Mouse (Mus musculus) kidney, adult 10 weeks (tissue): ENCODE data around the gene Matk. TPM values are rescaled to one million over a fixed set of nuclear protein-coding genes. Genes with fewer than 3 reads are reported as not detected.

Source experiments
- polyA plus RNA-seq: library from polyadenylated mRNA; stranded (reverse); fragments of 350-450 nt; fragmentation: Illumina TruSeq; extraction: RNeasy Lipid Tissue Mini Kit (QIAGEN cat#74804); gene quantifications from one replicate; pipeline ENCODE4 v1.2.3, GENCODE M21; 2014; ENCODE audit warnings: low read depth, low replicate concordance

Matk gene
- polyA plus RNA-seq: not detected

DNA sequence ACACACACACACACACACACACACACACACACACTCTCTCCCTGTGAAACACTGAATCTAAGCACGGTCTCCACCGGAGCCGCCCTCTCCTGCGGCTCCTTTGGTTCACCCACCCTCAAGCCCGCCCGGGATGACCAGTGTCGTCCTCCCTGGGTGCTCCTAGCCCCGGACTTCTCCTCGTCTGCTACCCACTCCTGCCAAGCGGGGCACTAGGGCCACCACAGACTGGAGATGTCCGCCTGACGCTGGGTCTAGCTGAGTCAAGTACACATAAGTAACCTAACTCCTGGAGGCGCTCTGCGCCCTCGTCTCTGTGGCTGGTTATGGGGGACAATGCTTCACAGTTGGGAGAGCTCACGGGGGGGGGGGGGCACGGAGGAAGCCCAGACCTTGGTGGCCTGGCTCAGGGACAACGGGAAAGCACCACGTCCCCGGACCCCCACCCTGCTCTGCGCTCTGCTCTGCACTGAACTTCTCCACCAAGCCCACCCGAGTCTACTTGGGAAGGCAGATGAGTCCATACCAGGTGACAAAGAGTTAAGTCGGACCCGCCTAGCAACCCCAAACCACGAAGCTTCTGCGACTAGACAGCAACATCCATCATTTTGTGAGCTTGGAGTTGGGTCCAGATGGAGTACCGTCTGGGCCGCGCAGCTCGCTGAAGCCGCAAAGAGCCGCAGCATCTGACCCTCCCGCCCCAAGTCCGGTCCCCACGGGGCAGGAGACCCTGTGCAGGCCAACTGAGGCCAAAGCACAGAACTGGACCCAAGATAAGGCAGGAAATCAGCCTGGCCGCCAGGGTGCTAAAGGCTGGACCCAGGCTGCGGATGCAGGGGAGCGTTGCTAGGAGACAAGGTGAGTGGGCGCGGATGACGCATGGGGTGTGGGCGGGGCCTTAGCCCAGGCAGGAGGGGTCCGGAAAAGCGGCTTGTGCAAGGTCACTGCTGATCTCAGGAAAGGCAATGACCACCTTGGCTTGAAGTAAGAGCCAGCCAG is at the start of gene Matk:
Gene Matk (plus strand): TSS at position 512 of the 996 bp plus-strand sequence.

DNA sequence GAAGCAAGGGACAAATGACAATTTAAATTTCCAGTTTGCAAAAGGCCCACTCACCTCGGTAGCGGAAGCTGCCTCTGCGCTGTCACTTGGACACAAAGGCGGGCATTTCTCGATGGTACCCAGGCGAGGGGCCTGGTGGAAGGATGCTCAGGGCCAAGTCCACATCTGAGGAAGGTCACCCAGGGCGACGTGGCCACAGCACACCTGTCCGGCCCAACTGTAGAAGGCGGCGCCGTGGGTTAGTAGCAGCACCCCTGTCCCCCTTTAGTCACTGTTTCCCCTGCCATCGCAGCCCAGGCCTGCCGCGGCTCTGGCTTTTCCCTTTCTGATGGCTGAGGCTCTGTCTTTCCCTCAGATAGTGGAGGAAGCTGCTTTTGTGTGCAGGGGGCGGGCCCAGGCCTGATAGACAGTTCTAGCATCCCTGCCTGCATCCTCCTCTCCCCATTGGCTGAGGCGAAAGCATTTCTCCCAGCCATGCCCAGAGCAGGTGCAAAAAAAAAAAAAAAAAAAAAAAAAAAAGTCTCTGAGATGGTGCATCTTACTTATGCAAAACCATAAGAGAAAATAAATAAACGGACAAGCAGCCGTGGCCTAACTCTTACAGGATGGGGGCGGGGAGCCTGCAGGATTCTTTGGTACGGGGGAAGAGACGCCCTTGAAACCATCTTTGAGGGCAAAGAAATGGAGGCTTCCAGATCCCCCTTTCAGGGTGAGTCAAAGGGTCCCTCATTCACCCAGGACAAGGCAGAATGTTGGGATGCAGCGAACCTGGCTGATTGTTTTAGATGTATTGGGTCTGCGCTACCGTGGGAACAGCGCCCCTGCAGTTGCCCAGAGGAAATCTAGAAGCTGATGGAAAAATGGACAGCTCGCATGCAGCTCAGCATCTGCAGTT is 22.1 kb upstream of the Matk start, which contains the start of gene Atcay:
Gene Atcay (minus strand): TSS at position 396 of the 895 bp plus-strand sequence.

DNA sequence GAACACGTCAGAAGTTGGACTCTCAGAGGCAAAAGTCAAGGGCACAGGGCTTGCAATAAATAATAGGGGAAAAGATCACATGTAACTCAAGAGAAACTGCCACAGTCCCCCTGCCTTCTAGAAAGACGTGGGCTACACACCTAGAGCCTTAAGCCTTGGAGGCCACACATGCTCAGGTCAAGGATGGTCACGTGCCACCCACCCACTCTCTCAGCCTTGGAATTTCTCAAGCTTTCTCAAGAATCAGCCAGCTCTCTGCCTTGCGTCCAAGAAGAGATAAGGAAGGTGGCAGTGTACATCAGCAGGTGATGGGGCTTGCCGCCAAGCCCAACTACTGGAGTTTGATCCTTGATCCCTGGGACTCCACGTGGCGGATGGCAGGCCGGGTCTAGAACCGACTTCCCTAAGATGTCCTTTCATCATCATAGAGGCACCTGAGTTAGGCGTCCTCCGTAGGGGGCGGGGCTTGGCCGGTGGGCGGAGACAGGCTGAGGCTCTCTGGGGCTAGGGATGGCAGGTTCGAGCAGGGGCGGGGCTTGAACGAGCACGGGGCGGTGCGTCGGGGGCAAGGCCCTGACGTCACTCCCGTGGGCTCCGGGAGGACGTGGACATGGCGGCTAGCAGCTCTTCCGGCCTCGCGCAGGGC is 20.0 kb upstream of the Matk start, which contains the start of gene Zfr2:
Gene Zfr2 (plus strand): TSS at position 576 of the 646 bp plus-strand sequence.

DNA sequence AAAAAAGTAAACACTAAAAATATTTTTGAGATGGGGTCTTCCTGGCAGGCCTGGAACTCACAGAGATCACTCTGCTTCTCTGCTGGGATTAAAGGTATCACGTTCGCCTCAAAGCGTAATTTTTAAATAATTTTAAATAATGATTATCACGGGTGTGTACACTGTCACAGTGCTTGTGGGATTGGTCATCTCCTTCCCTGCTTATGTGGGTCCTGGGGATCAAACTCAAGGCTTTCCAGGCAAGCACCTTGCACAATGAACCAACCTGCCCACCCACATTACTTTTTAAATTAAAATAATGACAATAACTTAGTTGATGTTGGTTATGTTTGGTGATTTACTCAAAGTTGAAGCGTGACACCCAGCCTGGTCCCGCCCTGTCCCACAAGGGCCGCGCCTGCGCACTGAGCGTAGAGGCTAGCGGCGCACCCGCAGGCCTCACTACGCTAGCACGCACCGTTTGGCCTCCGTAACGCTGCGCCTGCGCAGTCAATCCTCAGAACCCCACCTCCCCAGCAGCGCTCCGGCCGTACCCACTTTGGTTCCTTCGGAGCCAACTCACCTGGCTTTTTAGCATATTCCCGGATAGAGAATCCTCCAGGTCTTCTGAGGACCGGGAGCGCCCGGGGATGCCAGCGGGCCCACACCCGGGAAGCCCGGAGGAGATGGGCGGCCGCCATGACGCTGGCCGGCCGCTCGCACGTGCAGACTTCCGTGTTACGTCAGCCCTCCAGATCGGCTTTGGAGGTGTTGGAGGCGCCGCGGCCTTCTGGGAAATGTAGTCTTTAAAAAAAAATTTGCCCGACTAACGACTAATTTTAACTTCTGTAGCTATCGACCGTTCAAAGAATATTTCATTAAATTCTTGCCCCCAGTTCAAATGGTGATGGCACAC is 13.7 kb downstream of the Matk start, which contains the start of the genes Mrpl54 and Apba3:
Gene Mrpl54 (minus strand): TSS at position 724 of the 895 bp plus-strand sequence.
Gene Apba3 (plus strand): TSS at position 750 of the 895 bp plus-strand sequence.

DNA sequence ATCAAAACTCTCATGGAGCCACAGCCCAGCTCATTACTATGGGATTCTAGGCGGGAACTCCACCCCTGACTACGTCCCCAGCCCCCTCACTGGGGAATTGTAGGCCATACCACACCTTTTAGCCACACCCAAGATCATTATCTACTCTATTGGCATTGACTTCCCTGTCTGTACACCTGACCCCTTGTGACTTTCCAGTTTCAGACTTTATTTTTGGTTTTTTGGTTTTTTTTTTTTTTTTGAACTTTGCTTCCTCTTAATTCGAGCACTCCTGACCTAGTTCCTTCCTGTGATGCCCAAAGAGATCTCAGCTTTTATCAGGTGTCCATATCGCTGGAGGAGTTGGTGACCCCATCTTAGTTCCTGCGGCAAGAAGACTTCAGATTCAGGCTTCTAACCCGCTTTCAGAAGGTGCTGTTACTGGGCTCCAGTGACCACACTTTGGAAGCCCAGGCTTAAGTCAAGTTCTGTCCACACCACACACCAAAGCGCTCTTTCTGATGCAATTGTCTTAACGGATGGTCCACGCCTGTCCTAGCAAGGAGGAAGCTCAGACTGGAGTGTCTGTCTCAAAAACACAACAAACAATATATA is 38.9 kb downstream of the Matk start, which contains the start of gene Tjp3:
Gene Tjp3 (minus strand): TSS at position 71 of the 594 bp plus-strand sequence.

DNA sequence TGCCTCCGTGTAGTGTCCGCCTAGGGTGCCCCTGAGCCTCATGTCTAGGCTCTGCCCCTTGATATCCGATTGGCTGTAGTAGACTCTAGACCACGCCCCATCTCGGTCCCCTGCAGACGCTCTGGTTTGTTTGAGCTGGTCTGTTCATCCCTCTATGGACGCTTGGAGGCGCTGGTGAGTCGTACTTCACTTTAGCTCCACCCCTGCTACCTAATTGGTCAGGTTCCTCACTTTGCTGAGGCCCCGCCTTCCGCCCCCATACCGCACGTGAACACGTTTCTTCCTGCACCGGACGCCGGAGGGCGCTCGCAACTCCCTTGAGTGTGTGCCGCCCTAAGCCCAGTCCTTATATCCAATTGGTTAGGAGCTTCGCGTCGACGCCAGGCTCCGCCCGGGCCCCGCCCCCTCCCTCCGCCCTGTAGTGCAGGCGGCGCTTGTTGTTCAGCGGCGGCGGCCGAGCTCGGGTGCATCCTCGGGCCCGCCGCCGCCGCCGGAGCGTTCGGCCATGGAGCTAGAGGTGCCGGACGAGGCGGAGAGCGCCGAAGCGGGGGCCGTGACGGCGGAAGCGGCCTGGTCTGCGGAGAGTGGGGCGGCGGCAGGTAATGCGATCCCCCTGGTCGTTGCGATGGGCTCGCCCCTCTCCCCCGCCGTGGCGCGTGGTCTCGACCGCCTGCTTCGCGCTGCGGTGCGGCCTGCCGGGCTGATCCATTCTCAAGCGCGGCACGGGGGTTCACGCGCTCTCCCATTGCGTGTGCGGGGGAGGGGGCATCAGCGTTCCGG is 40.0 kb downstream of the Matk start, which contains the start of gene Pip5k1c:
Gene Pip5k1c (plus strand): TSS at position 410 of the 780 bp plus-strand sequence.

Other genes with a start within 250 kb of the Matk start
- 1.1 TPM for gene Gng7, start 238.0 kb upstream of the Matk start, polyA plus RNA-seq
- not detected for gene Diras1, start 227.3 kb upstream of the Matk start, polyA plus RNA-seq
- 0.28 TPM for gene Slc39a3, start 215.5 kb upstream of the Matk start, polyA plus RNA-seq
- gene Sgta, start 192.8 kb upstream of the Matk start, polyA plus RNA-seq: 0.61 TPM
- gene Thop1, start 182.9 kb upstream of the Matk start, polyA plus RNA-seq: not detected
- gene Creb3l3, start 154.1 kb upstream of the Matk start, polyA plus RNA-seq: not detected
- gene Map2k2, start 147.0 kb upstream of the Matk start, polyA plus RNA-seq: 2.1 TPM
- 8.1 TPM for gene Zbtb7a, start 117.7 kb upstream of the Matk start, polyA plus RNA-seq
- not detected for gene Pias4, start 85.0 kb upstream of the Matk start, polyA plus RNA-seq
- gene Eef2, start 76.3 kb upstream of the Matk start, polyA plus RNA-seq: 6.2 TPM
- not detected for gene Dapk3, start 69.9 kb upstream of the Matk start, polyA plus RNA-seq
- not detected for gene 4930442H23Rik, start 69.1 kb upstream of the Matk start, polyA plus RNA-seq
- gene Nmrk2, start 50.9 kb upstream of the Matk start, polyA plus RNA-seq: not detected
- gene Atcay, start 22.1 kb upstream of the Matk start, polyA plus RNA-seq: not detected
- 0.20 TPM for gene Zfr2, start 19.8 kb upstream of the Matk start, polyA plus RNA-seq
- 1.6 TPM for gene Mrpl54, start 14.0 kb downstream of the Matk start, polyA plus RNA-seq
- gene Apba3, start 14.0 kb downstream of the Matk start, polyA plus RNA-seq: not detected
- gene Tjp3, start 38.6 kb downstream of the Matk start, polyA plus RNA-seq: 2.5 TPM
- gene Pip5k1c, start 40.0 kb downstream of the Matk start, polyA plus RNA-seq: 1.1 TPM
- 0.16 TPM for gene Cactin, start 68.2 kb downstream of the Matk start, polyA plus RNA-seq
- gene Tbxa2r, start 75.8 kb downstream of the Matk start, polyA plus RNA-seq: not detected
- not detected for gene Gipc3, start 90.3 kb downstream of the Matk start, polyA plus RNA-seq
- 5.1 TPM for gene Hmg20b, start 97.5 kb downstream of the Matk start, polyA plus RNA-seq
- gene Mfsd12, start 104.6 kb downstream of the Matk start, polyA plus RNA-seq: 0.24 TPM
- gene 4930404N11Rik, start 112.9 kb downstream of the Matk start, polyA plus RNA-seq: not detected
- not detected for gene Fzr1, start 125.6 kb downstream of the Matk start, polyA plus RNA-seq
- not detected for gene Dohh, start 131.5 kb downstream of the Matk start, polyA plus RNA-seq
- not detected for gene Gm48551, start 131.5 kb downstream of the Matk start, polyA plus RNA-seq
- gene Gm48552, start 136.1 kb downstream of the Matk start, polyA plus RNA-seq: not detected
- gene Smim24, start 140.1 kb downstream of the Matk start, polyA plus RNA-seq: 25.1 TPM
- gene Nfic, start 202.7 kb downstream of the Matk start, polyA plus RNA-seq: 11.8 TPM
- gene Celf5, start 229.8 kb downstream of the Matk start, polyA plus RNA-seq: not detected
- gene Ncln, start 243.5 kb downstream of the Matk start, polyA plus RNA-seq: 0.53 TPM
- not detected for gene S1pr4, start 247.2 kb downstream of the Matk start, polyA plus RNA-seq